Mouse (Mus musculus) erythroblast, embryonic 14.5 days (primary cell): ENCODE results near the gene Jmjd7. TPM values are rescaled to one million over a fixed set of nuclear protein-coding genes. Genes with fewer than 3 reads are reported as not detected.

Experiments
- H3K27me3 ChIP-seq: 2 replicates; pipeline ENCODE4 v1.6.1; 2012; ENCODE audit warnings: inconsistent platforms; ENCODE audit not compliant: control insufficient read depth
- H3K36me3 ChIP-seq: 2 replicates; pipeline ENCODE4 v1.6.1; 2012; ENCODE audit warnings: mild to moderate bottlenecking, inconsistent platforms; ENCODE audit not compliant: control insufficient read depth
- H3K4me1 ChIP-seq: 2 replicates; pipeline ENCODE4 v1.6.1; 2012; ENCODE audit warnings: inconsistent platforms; ENCODE audit not compliant: control insufficient read depth
- H3K4me3 ChIP-seq: replicated peaks from 2 replicates; pipeline ENCODE3; 2012; ENCODE audit warnings: moderate library complexity, mild to moderate bottlenecking, inconsistent platforms
- H3K9me3 ChIP-seq: 2 replicates; pipeline ENCODE4 v1.6.1; 2012; ENCODE audit warnings: low read length, inconsistent platforms, mixed read lengths; ENCODE audit not compliant: control insufficient read depth
- GATA1 ChIP-seq: IDR thresholded peaks from 2 replicates; pipeline ENCODE4 v1.6.1; 2012; ENCODE audit warnings: low read length, inconsistent platforms, mixed read lengths
- TAL1 ChIP-seq: IDR thresholded peaks from 3 replicates; pipeline ENCODE4 v1.6.1; 2012; ENCODE audit warnings: low read length, inconsistent platforms, mixed read lengths
- polyA plus RNA-seq: library from polyadenylated mRNA; stranded (reverse); fragments of >175 nt; gene quantifications from 2 replicates; pipeline ENCODE4 v1.2.3, GENCODE M21; 2012

Jmjd7 gene
- polyA plus RNA-seq, 1 experiment: 0.82 TPM

DNA sequence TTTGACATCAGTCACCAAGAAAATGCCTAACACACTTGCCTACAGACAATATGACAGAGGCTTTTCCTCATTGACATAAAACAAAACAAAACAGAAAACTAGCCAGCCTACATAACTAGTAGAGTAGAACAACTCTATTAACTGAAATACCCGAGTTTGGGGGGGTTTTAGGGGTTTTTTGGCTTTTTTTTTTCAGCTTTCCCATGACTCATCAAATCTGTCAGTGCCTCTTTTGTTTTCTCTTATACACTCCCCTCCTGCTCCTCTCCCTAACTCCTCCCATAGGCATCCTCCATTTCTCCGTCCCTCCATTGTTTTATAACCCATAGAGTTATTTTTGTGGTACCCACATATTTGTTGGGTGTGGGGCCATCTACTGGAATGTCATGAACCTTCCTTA lies 33.8 kb upstream of the Jmjd7 start:
- Histone ChIP-seq H3K36me3 (no peaks in the 10 kb centered on the region), H3K4me1 (peaks cover 3% of the 10 kb centered on the region), H3K9me3 (no peaks in the 10 kb centered on the region), H3K4me3 (no peak overlapping the region), H3K27me3 (no peaks in the 10 kb centered on the region)
- no peak for TF ChIP-seq TAL1
- no peak for TF ChIP-seq GATA1

DNA sequence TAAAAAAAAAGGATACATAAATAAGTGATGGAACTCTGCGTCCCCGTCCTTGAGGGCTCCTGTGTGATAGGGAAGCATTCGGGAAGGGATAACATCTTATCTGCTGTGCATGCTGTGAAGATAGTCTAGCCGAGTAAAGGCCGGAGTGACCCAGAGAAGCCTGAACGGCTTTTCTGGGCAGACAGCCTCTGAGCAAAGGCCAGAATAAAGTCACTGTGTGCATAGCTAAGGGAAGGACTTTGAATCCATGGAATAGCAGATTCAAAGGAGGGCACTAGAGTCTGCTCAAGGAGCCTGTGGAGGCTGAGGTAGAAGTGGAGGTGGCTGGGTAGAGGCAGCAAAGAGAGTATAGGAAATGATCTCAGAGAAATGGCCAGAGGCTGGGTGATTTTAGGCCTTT lies 32.4 kb upstream of the Jmjd7 start:
- H3K9me3 ChIP-seq: no peaks in the 10 kb centered on the region
- no peaks in the 10 kb centered on the region for H3K36me3 ChIP-seq
- H3K4me3 ChIP-seq: no peak overlapping the region
- no peaks in the 10 kb centered on the region for H3K27me3 ChIP-seq
- no peak for TF ChIP-seq TAL1
- no peak for TF ChIP-seq GATA1
- H3K4me1 ChIP-seq: peaks cover 3% of the 10 kb centered on the region

- Histone ChIP-seq H3K4me1 (peaks cover 4% of the 10 kb centered on the region), H3K9me3 (no peaks in the 10 kb centered on the region), H3K4me3 (no peak overlapping the region), H3K27me3 (no peaks in the 10 kb centered on the region), H3K36me3 (no peaks in the 10 kb centered on the region)
- TF ChIP-seq GATA1 (no peak), TAL1 (no peak)
Observed at GRCm38 (mm10) chr2:119995391-119996281, 31.6 kb upstream of the Jmjd7 start.

DNA sequence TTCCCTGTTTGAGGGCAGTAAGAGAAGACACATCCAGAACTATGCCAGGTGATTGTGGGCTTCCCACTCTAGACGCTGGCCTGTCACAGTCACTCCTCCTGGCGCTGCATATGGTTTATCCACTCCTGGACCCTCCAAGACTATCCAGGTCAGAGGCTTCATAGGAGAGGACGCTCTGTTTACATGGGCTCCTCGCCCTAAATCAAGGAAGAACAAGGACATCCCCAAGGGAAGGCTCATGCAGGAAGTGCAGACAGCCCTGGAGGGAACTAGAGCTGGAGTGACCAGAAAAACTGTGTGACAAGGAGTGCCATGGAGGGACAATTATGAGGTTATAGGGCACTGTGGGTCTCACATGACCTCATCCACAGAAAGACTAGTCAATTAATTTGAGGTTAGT lies 29.9 kb upstream of the Jmjd7 start:
- H3K27me3 ChIP-seq: no peaks in the 10 kb centered on the region
- no peaks in the 10 kb centered on the region for H3K36me3 ChIP-seq
- no peaks in the 10 kb centered on the region for H3K9me3 ChIP-seq
- peaks cover 5% of the 10 kb centered on the region for H3K4me1 ChIP-seq
- no peak overlapping the region for H3K4me3 ChIP-seq
- no peak for TF ChIP-seq TAL1
- no peak for TF ChIP-seq GATA1

- Histone ChIP-seq H3K4me3 (no peak overlapping the region), H3K27me3 (no peaks in the 10 kb centered on the region), H3K36me3 (no peaks in the 10 kb centered on the region), H3K4me1 (peaks cover 8% of the 10 kb centered on the region), H3K9me3 (no peaks in the 10 kb centered on the region)
- no peak for TF ChIP-seq GATA1
- no peak for TF ChIP-seq TAL1
Observed at GRCm38 (mm10) chr2:119999731-120000130, 27.6 kb upstream of the Jmjd7 start.

GRCm38 (mm10) chr2:120000882-120001584 lies 26.2 kb upstream of the Jmjd7 start:
- peaks cover 8% of the 10 kb centered on the region for H3K4me1 ChIP-seq
- no peaks in the 10 kb centered on the region for H3K9me3 ChIP-seq
- no peaks in the 10 kb centered on the region for H3K36me3 ChIP-seq
- no peak for TF ChIP-seq GATA1
- no peak for TF ChIP-seq TAL1
- H3K4me3 ChIP-seq: no peak overlapping the region
- no peaks in the 10 kb centered on the region for H3K27me3 ChIP-seq

DNA sequence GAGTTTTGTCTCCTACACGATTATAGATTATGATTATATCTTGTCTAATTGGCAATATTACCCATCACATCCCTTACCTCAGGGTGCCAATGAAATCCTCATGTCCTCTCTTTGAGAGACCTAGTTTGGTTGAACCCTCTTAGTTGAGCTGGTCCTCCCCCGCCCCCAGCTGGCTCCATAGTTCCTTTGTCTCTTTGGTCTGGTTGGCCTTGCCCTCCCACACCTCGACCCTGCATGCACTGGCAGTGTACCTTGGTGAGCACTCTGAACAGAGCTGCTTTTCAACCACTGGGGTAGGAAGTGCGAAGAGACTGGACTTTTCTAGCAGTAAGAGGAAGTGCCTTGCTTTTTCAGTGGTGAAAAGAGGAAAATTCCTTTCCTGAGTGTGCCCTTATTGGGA lies 25.3 kb upstream of the Jmjd7 start:
- TF ChIP-seq GATA1 (no peak), TAL1 (no peak)

GRCm38 (mm10) chr2:120003970-120004369 lies 23.3 kb upstream of the Jmjd7 start:
- no peaks in the 10 kb centered on the region for H3K9me3 ChIP-seq
- H3K4me3 ChIP-seq: no peak overlapping the region
- no peaks in the 10 kb centered on the region for H3K36me3 ChIP-seq
- no peaks in the 10 kb centered on the region for H3K27me3 ChIP-seq
- H3K4me1 ChIP-seq: peaks cover 8% of the 10 kb centered on the region
- TF ChIP-seq GATA1: no peak

More for the DNA sequence above, 25.3 kb upstream of the Jmjd7 start:
- Histone ChIP-seq H3K36me3 (no peaks in the 10 kb centered on the region), H3K9me3 (no peaks in the 10 kb centered on the region), H3K27me3 (no peaks in the 10 kb centered on the region), H3K4me1 (peaks cover 8% of the 10 kb centered on the region), H3K4me3 (no peak overlapping the region)

- peaks cover 5% of the 10 kb centered on the region for H3K4me1 ChIP-seq
Observed at GRCm38 (mm10) chr2:120006696-120007095, 20.6 kb upstream of the Jmjd7 start.

More at GRCm38 (mm10) chr2:120006696-120007095, 20.6 kb upstream of the Jmjd7 start:
- H3K4me3 ChIP-seq: no peak overlapping the region
- no peaks in the 10 kb centered on the region for H3K36me3 ChIP-seq
- no peaks in the 10 kb centered on the region for H3K27me3 ChIP-seq
- no peaks in the 10 kb centered on the region for H3K9me3 ChIP-seq
- no peak for TF ChIP-seq GATA1
- no peak for TF ChIP-seq TAL1
